Mouse (Mus musculus): ENCODE measurements at regions not wholly inside any gene's neighbourhood (a gene's known extent, or its start where the extent isn't known, plus 50 kb on each side); places are given as distances from the start of the nearest gene placed in this dataset.
A peak's percentile ranks its signal among the peaks of the same experiment; 100 is the strongest.

GRCm38 (mm10) chr2:61247336-61247735 is 284.3 kb upstream of the Rbms1 start:
- no peak for ATAC-seq (replicated peaks; ENCODE audit: poor library complexity)

GRCm38 (mm10) chr2:61246691-61247258 is 283.8 kb upstream of the Rbms1 start:
- ATAC-seq (replicated peaks; ENCODE audit: poor library complexity) = no peak

GRCm38 (mm10) chr2:61245526-61245925 is 282.5 kb upstream of the Rbms1 start:
- no peak for ATAC-seq (replicated peaks; ENCODE audit: poor library complexity)

- ATAC-seq (replicated peaks; ENCODE audit: poor library complexity) = no peak
Measured at GRCm38 (mm10) chr2:61221676-61222075, 258.7 kb upstream of the Rbms1 start.

- no peak for ATAC-seq (replicated peaks; ENCODE audit: poor library complexity)
Measured at GRCm38 (mm10) chr2:61221157-61221556, 258.2 kb upstream of the Rbms1 start.

GRCm38 (mm10) chr2:61213951-61214350 is 251.0 kb upstream of the Rbms1 start:
- no peak for ATAC-seq (replicated peaks; ENCODE audit: poor library complexity)

GRCm38 (mm10) chr2:61201387-61201786 is 238.4 kb upstream of the Rbms1 start:
- ATAC-seq (replicated peaks; ENCODE audit: poor library complexity) = no peak

GRCm38 (mm10) chr2:61193976-61194375 is 231.0 kb upstream of the Rbms1 start:
- ATAC-seq (replicated peaks; ENCODE audit: poor library complexity) = no peak

GRCm38 (mm10) chr2:61182424-61182979 is 219.5 kb upstream of the Rbms1 start:
- no peak for ATAC-seq (replicated peaks; ENCODE audit: poor library complexity)

- ATAC-seq (replicated peaks; ENCODE audit: poor library complexity) = no peak
Measured at GRCm38 (mm10) chr2:61177801-61178200, 214.8 kb upstream of the Rbms1 start.

GRCm38 (mm10) chr2:61176807-61177206 is 213.8 kb upstream of the Rbms1 start:
- ATAC-seq (replicated peaks; ENCODE audit: poor library complexity) = no peak

- ATAC-seq (replicated peaks; ENCODE audit: poor library complexity) = no peak
Measured at GRCm38 (mm10) chr2:61173581-61173980, 210.6 kb upstream of the Rbms1 start.

GRCm38 (mm10) chr2:61161336-61161735 is 198.3 kb upstream of the Rbms1 start:
- ATAC-seq (replicated peaks; ENCODE audit: poor library complexity) = no peak

- no peak for ATAC-seq (replicated peaks; ENCODE audit: poor library complexity)
Measured at GRCm38 (mm10) chr2:61159761-61160160, 196.8 kb upstream of the Rbms1 start.

- ATAC-seq (replicated peaks; ENCODE audit: poor library complexity) = 0 out of 2 replicates have a peak, but pooled peaks have one; percentile 26
Measured at GRCm38 (mm10) chr2:61138998-61139631, 176.1 kb upstream of the Rbms1 start.

- no peak for ATAC-seq (replicated peaks; ENCODE audit: poor library complexity)
Measured at GRCm38 (mm10) chr2:61138625-61138997, 175.6 kb upstream of the Rbms1 start.

GRCm38 (mm10) chr2:61137378-61137777 is 174.4 kb upstream of the Rbms1 start:
- peak; percentile 54 for ATAC-seq (replicated peaks; ENCODE audit: poor library complexity)

- peak; percentile 91 for ATAC-seq (replicated peaks; ENCODE audit: poor library complexity)
Measured at GRCm38 (mm10) chr2:61136926-61137325, 173.9 kb upstream of the Rbms1 start.

- ATAC-seq (replicated peaks; ENCODE audit: poor library complexity) = no peak
Measured at GRCm38 (mm10) chr2:61123046-61123806, 160.2 kb upstream of the Rbms1 start.

- ATAC-seq (replicated peaks; ENCODE audit: poor library complexity) = no peak
Measured at GRCm38 (mm10) chr2:61121281-61121680, 158.3 kb upstream of the Rbms1 start.

- ATAC-seq (replicated peaks; ENCODE audit: poor library complexity) = no peak
Measured at GRCm38 (mm10) chr2:61114620-61115019, 151.6 kb upstream of the Rbms1 start.

- ATAC-seq (replicated peaks; ENCODE audit: poor library complexity) = no peak
Measured at GRCm38 (mm10) chr2:61113916-61114315, 150.9 kb upstream of the Rbms1 start.

Data from megakaryocyte progenitor cell, adult 5-6 weeks (primary cell).